Mouse (Mus musculus) liver, adult 2 months (tissue): ENCODE measurements around the gene Ralb.

Source experiments
- CTCF ChIP-seq: fragments of 200-500 bp; IDR thresholded peaks from 2 replicates; pipeline ENCODE4 v1.5.1; 2011; ENCODE audit warnings: low read depth, low read length, control low read depth
- POLR2A ChIP-seq: fragments of 200-500 bp; IDR thresholded peaks from 2 replicates; pipeline ENCODE4 v1.6.1; 2011; ENCODE audit warnings: low read length, control low read depth; ENCODE audit not compliant: insufficient read depth; ENCODE audit errors: extremely low read depth

DNA sequence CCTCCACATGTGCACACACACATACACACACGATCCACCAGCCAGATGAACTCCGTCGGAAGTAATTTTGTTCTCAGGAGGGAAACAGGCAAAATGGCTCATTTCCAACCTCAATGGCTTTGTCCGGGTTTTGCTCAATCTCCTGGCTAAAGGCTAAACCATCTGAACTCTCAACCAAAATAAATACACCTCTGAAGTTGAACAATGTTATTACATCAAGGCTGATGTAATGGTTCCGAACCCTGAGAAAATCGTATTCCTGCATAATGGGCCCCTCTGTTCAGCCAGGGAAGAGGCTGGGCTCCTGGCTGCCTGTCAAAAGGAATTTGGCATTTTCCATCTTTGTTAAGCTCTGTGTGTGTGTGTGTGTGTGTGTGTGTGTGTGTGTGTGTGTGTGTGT is 67.2 kb downstream of the Ralb start:
- no peak for TF ChIP-seq CTCF
- no peak for TF ChIP-seq POLR2A
